Mouse (Mus musculus): Measurements from ENCODE around the gene Ptprj. TPM values are rescaled to one million over a fixed set of nuclear protein-coding genes. Genes with fewer than 3 reads are reported as not detected.

Ptprj gene
- polyA plus RNA-seq, 1 experiment from 2014 or later: 5.4 TPM

- Histone ChIP-seq H3K9ac (ENCODE audit: low read depth, low read length) (no peak overlapping the region), H3K27ac (ENCODE audit: low read length) (no peak overlapping the region), H3K27me3 (ENCODE audit: control insufficient read depth, insufficient read depth, low read depth, low read length) (no peaks in the 10 kb centered on the region), H3K36me3 (ENCODE audit: control insufficient read depth, insufficient read depth, low read length) (no peaks in the 10 kb centered on the region), H3K4me3 (ENCODE audit: low read depth, low read length) (no peak overlapping the region), H3K4me1 (ENCODE audit: control insufficient read depth, insufficient read depth, low read length) (peaks cover 3% of the 10 kb centered on the region; the same call in 1 of the 2 replicates), H3K9me3 (replicated peaks; ENCODE audit: control insufficient read depth, low read length, poor library complexity, severe bottlenecking) (no peaks in the 10 kb centered on the region), H3K4me2 (ENCODE audit: low read length) (no peak overlapping the region)
- 91% methylated on average over 4 of the region's 4 CpGs for WGBS
- no peak for ATAC-seq
These were observed 84.3 kb downstream of the Ptprj start for GRCm38 (mm10) chr2:90496012-90496679.

GRCm38 (mm10) chr2:90490279-90491046, 90.0 kb downstream of the Ptprj start:
- 30% methylated on average over 13 of the region's 13 CpGs for WGBS
- peak overlapping the region; percentile 31 for H3K4me2 ChIP-seq (ENCODE audit: low read length)
- ATAC-seq: peak; percentile 70

GRCm38 (mm10) chr2:90489839-90490238, 90.6 kb downstream of the Ptprj start:
- peak; percentile 54; the same call in 1 of the 2 replicates for ATAC-seq
- Histone ChIP-seq H3K4me2 (ENCODE audit: low read length) (no peak overlapping the region), H3K27ac (ENCODE audit: low read length) (peak overlapping the region; percentile 38; the same call in 1 of the 2 replicates), H3K4me3 (ENCODE audit: low read depth, low read length) (no peak overlapping the region), H3K9me3 (replicated peaks; ENCODE audit: control insufficient read depth, low read length, poor library complexity, severe bottlenecking) (no peaks in the 10 kb centered on the region), H3K36me3 (ENCODE audit: control insufficient read depth, insufficient read depth, low read length) (no peaks in the 10 kb centered on the region), H3K9ac (ENCODE audit: low read depth, low read length) (no peak overlapping the region), H3K27me3 (ENCODE audit: control insufficient read depth, insufficient read depth, low read depth, low read length) (no peaks in the 10 kb centered on the region), H3K4me1 (ENCODE audit: control insufficient read depth, insufficient read depth, low read length) (peaks cover 18% of the 10 kb centered on the region)
- 50% methylated on average over 4 of the region's 4 CpGs for WGBS

More at GRCm38 (mm10) chr2:90490279-90491046, 90.0 kb downstream of the Ptprj start:
- H3K4me3 ChIP-seq (ENCODE audit: low read depth, low read length): no peak overlapping the region
- no peak overlapping the region; the same call in 1 of the 2 replicates for H3K9ac ChIP-seq (ENCODE audit: low read depth, low read length)
- H3K4me1 ChIP-seq (ENCODE audit: control insufficient read depth, insufficient read depth, low read length): peaks cover 18% of the 10 kb centered on the region
- H3K9me3 ChIP-seq (replicated peaks; ENCODE audit: control insufficient read depth, low read length, poor library complexity, severe bottlenecking): no peaks in the 10 kb centered on the region
- no peaks in the 10 kb centered on the region for H3K27me3 ChIP-seq (ENCODE audit: control insufficient read depth, insufficient read depth, low read depth, low read length)
- no peaks in the 10 kb centered on the region for H3K36me3 ChIP-seq (ENCODE audit: control insufficient read depth, insufficient read depth, low read length)
- 0 out of 2 replicates have a peak overlapping the region, but pooled peaks have one; percentile 17 for H3K27ac ChIP-seq (ENCODE audit: low read length)

- H3K4me3 ChIP-seq (ENCODE audit: low read depth, low read length): no peak overlapping the region
- H3K9ac ChIP-seq (ENCODE audit: low read depth, low read length): no peak overlapping the region
- H3K36me3 ChIP-seq (ENCODE audit: control insufficient read depth, insufficient read depth, low read length): no peaks in the 10 kb centered on the region
- H3K4me2 ChIP-seq (ENCODE audit: low read length): no peak overlapping the region
- H3K9me3 ChIP-seq (replicated peaks; ENCODE audit: control insufficient read depth, low read length, poor library complexity, severe bottlenecking): no peaks in the 10 kb centered on the region
- H3K27ac ChIP-seq (ENCODE audit: low read length): no peak overlapping the region
- no peak for ATAC-seq
- WGBS: 81% methylated on average over 8 of the region's 8 CpGs
- no peaks in the 10 kb centered on the region for H3K27me3 ChIP-seq (ENCODE audit: control insufficient read depth, insufficient read depth, low read depth, low read length)
- peaks cover 18% of the 10 kb centered on the region for H3K4me1 ChIP-seq (ENCODE audit: control insufficient read depth, insufficient read depth, low read length)
These were observed 91.5 kb downstream of the Ptprj start for GRCm38 (mm10) chr2:90488690-90489590.

- no peak for ATAC-seq
These were observed 92.8 kb downstream of the Ptprj start for GRCm38 (mm10) chr2:90487471-90488238.

GRCm38 (mm10) chr2:90486226-90486755, 94.2 kb downstream of the Ptprj start:
- Histone ChIP-seq H3K27ac (ENCODE audit: low read length) (no peak overlapping the region), H3K9me3 (replicated peaks; ENCODE audit: control insufficient read depth, low read length, poor library complexity, severe bottlenecking) (no peaks in the 10 kb centered on the region), H3K36me3 (ENCODE audit: control insufficient read depth, insufficient read depth, low read length) (no peaks in the 10 kb centered on the region), H3K27me3 (ENCODE audit: control insufficient read depth, insufficient read depth, low read depth, low read length) (no peaks in the 10 kb centered on the region), H3K4me1 (ENCODE audit: control insufficient read depth, insufficient read depth, low read length) (peaks cover 16% of the 10 kb centered on the region), H3K4me3 (ENCODE audit: low read depth, low read length) (no peak overlapping the region), H3K4me2 (ENCODE audit: low read length) (no peak overlapping the region), H3K9ac (ENCODE audit: low read depth, low read length) (no peak overlapping the region)
- ATAC-seq: no peak
- WGBS: 85% methylated on average over 3 of the region's 3 CpGs

More at GRCm38 (mm10) chr2:90487471-90488238, 92.8 kb downstream of the Ptprj start:
- Histone ChIP-seq H3K4me1 (ENCODE audit: control insufficient read depth, insufficient read depth, low read length) (peaks cover 18% of the 10 kb centered on the region), H3K27ac (ENCODE audit: low read length) (no peak overlapping the region), H3K4me3 (ENCODE audit: low read depth, low read length) (no peak overlapping the region), H3K9ac (ENCODE audit: low read depth, low read length) (no peak overlapping the region), H3K27me3 (ENCODE audit: control insufficient read depth, insufficient read depth, low read depth, low read length) (no peaks in the 10 kb centered on the region), H3K4me2 (ENCODE audit: low read length) (no peak overlapping the region), H3K9me3 (replicated peaks; ENCODE audit: control insufficient read depth, low read length, poor library complexity, severe bottlenecking) (no peaks in the 10 kb centered on the region), H3K36me3 (ENCODE audit: control insufficient read depth, insufficient read depth, low read length) (no peaks in the 10 kb centered on the region)
- 95% methylated on average over 11 of the region's 11 CpGs for WGBS

- 88% methylated on average over 6 of the region's 6 CpGs for WGBS
- H3K27ac ChIP-seq (ENCODE audit: low read length): no peak overlapping the region
- no peak overlapping the region for H3K4me3 ChIP-seq (ENCODE audit: low read depth, low read length)
- 0 out of 2 replicates have a peak, but pooled peaks cover 2% of the 10 kb centered on the region for H3K4me1 ChIP-seq (ENCODE audit: control insufficient read depth, insufficient read depth, low read length)
- no peak for ATAC-seq
- H3K9ac ChIP-seq (ENCODE audit: low read depth, low read length): no peak overlapping the region
- no peaks in the 10 kb centered on the region for H3K27me3 ChIP-seq (ENCODE audit: control insufficient read depth, insufficient read depth, low read depth, low read length)
- no peaks in the 10 kb centered on the region for H3K9me3 ChIP-seq (replicated peaks; ENCODE audit: control insufficient read depth, low read length, poor library complexity, severe bottlenecking)
- H3K4me2 ChIP-seq (ENCODE audit: low read length): no peak overlapping the region
- H3K36me3 ChIP-seq (ENCODE audit: control insufficient read depth, insufficient read depth, low read length): no peaks in the 10 kb centered on the region
These were observed 98.9 kb downstream of the Ptprj start for GRCm38 (mm10) chr2:90481505-90481904.

- Histone ChIP-seq H3K27me3 (ENCODE audit: control insufficient read depth, insufficient read depth, low read depth, low read length) (no peaks in the 10 kb centered on the region), H3K9me3 (replicated peaks; ENCODE audit: control insufficient read depth, low read length, poor library complexity, severe bottlenecking) (no peaks in the 10 kb centered on the region), H3K4me3 (ENCODE audit: low read depth, low read length) (no peak overlapping the region), H3K36me3 (ENCODE audit: control insufficient read depth, insufficient read depth, low read length) (no peaks in the 10 kb centered on the region), H3K9ac (ENCODE audit: low read depth, low read length) (no peak overlapping the region), H3K4me2 (ENCODE audit: low read length) (no peak overlapping the region), H3K4me1 (ENCODE audit: control insufficient read depth, insufficient read depth, low read length) (no peaks in the 10 kb centered on the region), H3K27ac (ENCODE audit: low read length) (no peak overlapping the region)
- 76% methylated on average over 13 of the region's 13 CpGs for WGBS
- no peak for ATAC-seq
These were observed 99.6 kb downstream of the Ptprj start for GRCm38 (mm10) chr2:90480747-90481308.

Measured in midbrain, embryonic 16.5 days (tissue).